Mouse (Mus musculus) lung, postnatal 10 days (tissue): ENCODE measurements around the gene Rai1.

Experiments
- DNase-seq: peaks from one replicate; pipeline ENCODE4 v3.0.0; 2021

Gene Rai1

DNA sequence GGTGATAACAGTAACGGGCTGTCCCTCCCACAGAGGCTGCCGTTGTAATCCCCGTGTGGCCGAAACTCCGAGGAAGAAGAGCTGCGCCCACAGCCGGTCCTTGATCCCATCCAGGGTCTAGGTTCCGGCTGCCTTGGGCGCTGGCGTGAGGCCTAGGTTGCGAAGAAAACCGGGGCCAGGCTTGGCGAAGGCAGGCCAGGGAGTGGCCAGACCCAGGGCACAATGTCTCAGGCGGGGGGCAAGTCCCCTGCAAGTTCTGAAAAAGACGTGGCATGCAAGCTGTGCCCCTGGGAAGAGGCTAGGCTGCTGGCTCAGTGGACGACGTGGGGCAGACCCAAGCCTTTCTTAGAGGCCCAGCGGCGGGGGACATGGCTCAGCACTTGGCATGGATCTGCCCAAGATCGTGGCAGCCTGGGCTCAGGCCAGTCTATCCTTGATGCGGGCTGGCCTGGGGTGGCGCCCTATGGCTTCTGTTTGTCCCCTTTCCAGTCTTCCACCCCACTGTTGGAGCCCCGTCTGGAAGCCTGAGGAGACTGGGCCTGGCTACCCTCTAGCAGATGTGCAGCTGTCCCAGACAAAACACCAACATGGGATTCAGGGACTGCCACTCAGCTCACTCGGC is 93.3 kb downstream of the Rai1 start:
- no peak for DNase-seq

DNA sequence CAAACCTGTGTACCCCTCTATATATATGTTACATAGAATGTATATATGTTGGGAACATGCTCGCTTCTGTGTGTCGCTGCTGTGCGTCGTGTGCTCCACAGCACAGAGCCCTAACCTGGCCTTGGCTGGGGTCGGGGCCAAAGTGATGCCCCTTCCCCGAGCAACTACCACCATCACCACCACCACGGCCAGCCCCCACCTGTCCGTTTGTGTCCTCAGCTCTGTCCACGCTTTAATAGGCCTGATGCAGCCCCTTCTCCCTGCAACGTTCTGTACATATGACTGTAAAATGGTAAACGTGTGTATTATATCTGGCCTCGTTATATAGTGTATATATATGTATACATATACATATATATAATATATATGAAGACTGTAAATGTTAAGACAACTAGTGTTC is 93.8 kb downstream of the Rai1 start:
- no peak for DNase-seq

DNA sequence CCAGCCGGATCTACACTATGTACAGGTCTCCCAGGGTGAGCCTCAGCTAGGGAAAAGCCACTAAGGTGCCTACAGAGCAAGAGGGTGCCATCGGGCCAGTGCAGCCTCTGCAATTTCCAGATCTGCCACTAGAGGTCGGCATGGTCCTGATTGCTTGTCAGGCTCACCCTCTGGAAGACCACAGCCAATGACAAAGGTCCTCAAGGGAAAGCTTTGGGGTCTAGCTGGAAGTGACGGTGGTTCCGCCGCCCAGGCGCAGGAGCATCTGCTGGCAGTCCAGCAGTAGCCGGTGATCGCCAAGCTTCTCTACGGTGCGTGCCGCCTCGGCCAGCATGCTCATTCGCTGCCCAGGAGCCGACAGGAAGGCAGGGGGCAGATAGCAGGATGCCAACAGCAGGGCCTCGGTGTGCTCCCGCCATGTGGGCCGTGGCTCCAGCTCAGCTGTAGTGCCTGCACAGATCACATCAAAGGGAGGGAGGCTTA is 94.9 kb downstream of the Rai1 start:
- peak; percentile 94 for DNase-seq

- DNase-seq: no peak
Measured at GRCm38 (mm10) chr11:60200384-60200783, 95.6 kb downstream of the Rai1 start.

- no peak for DNase-seq
Measured at GRCm38 (mm10) chr11:60202710-60203638, 98.2 kb downstream of the Rai1 start.

GRCm38 (mm10) chr11:60205026-60205425 is 100.2 kb downstream of the Rai1 start:
- peak; percentile 68 for DNase-seq

DNA sequence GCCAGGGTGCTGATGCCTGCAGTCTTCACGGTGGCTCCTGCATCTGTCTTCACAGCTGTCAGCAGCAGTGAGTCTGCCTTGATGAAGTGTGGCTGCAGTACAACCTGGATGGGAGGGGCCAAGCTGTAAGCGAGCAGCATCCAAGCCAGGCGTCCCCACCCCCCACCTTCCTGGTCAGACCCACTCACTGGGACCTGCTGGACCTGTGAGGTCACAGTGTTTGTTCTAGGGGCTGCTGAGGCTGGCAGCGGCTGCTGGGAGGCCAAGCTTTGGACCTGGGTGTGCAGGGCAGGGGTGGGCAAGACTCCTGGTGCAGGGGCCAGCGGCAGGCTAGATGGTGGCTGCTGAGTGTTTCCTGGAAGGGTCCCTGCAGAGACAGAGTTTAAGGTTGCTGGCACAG is 101.4 kb downstream of the Rai1 start:
- DNase-seq: peak; percentile 55

GRCm38 (mm10) chr11:60208201-60208600 is 103.4 kb downstream of the Rai1 start:
- no peak for DNase-seq

DNA sequence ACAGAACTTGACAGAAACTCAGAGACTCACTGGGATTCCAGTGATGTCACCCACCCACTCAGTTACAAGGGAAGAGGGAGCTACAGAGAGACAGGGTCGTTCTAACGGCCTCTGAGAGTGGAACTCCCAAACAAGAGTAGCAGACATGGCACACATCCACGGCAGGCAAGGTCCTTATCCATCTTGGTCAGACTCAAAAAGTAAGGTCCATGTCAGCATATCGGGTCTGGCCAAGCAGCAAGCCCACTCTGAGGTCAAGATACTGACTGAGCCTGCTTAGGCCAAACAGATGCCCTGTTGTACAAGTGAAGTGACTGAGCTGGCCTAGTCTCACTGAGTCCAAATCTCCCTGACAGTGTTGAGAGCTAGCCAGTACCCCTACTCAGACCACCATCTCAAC is 103.9 kb downstream of the Rai1 start:
- no peak for DNase-seq

GRCm38 (mm10) chr11:60209217-60209932 is 104.6 kb downstream of the Rai1 start:
- peak; percentile 83 for DNase-seq

GRCm38 (mm10) chr11:60209933-60210249 is 105.1 kb downstream of the Rai1 start:
- DNase-seq: no peak

- DNase-seq: peak; percentile 98
Measured at GRCm38 (mm10) chr11:60210305-60210724, 105.5 kb downstream of the Rai1 start.

DNA sequence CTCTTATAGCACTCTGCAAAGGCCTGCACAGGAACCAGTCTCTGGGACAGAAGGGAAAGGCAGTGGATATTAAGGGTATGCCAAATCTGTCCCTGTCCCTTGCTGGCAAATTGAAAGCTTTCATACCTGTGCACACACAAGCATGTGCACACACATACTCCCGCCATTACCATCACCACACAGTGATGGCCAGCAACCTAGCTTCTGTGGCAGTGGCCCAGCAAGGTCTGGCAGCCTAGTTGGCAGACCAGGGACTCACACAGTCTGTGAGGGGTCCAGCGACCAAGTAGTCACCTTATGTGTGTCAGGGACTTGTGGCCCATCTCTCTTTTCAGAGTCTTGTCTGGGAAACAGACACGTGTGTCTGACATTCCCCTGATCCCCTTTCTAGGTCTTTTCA is 106.3 kb downstream of the Rai1 start:
- no peak for DNase-seq

DNA sequence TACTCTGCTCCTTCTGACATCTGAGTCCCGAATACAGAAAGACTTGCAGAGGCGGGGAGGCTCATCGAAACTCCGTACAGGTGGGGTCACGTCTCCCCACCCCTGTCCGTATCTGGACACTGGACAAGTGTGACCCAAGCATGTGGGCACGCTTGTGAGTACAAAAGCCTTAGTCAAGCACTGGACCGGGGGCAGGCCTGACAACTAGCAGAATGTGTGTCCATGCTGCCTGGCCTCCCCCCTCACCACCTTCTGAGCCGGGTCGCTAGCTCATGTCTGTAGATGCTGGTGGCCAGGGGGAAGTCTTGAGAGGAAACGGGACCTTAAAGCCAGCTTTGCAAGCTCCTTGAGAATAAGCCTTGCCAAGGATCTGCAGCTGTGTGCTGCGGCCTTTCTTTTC is 106.9 kb downstream of the Rai1 start:
- DNase-seq: no peak

GRCm38 (mm10) chr11:60213266-60213665 is 108.5 kb downstream of the Rai1 start:
- no peak for DNase-seq

GRCm38 (mm10) chr11:60216671-60217070 is 111.9 kb downstream of the Rai1 start:
- no peak for DNase-seq

DNA sequence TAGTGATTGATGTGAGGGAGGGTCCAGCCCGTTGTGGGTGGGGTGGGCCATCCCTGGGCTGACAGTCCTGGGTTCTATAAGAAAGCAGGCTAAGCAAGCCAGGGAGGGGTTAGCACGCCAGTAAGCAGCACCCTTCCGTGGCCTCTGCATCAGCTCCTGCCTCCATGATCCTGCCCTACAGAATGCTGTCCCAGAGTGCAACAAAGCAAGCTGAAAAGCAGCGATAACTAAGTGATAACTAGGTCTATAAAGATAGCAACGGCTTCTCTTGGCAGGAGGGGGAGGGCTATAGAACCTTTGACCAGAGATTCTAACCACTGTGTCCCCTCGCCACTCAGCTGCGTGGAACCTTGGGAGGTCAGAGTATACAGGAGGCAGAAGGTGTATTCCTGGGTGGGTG is 112.7 kb downstream of the Rai1 start:
- no peak for DNase-seq

DNA sequence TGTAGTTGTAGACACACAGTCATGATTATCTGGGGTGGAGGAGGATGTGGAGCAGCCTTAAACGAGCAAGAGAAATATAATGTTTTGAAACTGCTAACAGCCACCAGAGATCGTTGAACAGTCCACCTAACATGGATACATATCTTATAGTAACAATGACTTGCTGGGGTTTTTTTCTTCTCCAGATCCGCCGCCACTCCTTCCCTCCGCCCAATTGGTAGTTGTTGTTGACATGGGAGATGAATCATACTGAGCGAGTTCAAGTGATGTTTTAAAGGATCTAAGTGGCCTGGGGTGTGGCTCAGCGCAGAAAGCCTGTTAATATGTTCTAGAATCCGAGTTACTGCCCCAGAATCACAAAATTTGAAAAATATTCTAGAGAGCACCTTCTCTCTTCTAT is 114.8 kb downstream of the Rai1 start:
- DNase-seq: peak; percentile 63

DNA sequence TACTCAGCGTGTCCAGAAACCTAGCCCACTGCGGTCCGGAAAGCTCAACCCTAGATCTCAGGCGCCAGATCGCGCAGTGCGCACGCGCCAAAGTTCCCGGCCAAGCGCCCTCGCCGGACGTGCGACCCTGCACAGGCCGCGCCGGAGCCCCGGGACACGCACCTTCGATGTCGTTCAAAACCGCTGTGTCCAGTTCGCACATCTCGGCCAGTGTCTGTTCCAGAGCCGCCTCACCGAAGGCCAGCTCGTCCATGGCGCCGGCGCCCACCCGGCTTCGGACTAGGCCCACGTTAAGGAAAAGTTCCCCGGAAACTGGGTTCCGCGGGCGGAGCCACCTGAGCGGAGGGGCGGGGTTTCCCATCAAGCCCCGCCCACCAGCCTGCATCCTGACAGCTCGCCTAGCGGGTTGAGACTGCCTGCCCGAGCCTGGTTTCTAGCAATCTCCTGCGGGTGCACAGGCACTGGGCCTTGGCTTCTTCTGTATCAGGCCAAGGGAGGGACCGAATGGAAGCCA is 115.5 kb downstream of the Rai1 start:
- DNase-seq: peak; percentile 94

DNA sequence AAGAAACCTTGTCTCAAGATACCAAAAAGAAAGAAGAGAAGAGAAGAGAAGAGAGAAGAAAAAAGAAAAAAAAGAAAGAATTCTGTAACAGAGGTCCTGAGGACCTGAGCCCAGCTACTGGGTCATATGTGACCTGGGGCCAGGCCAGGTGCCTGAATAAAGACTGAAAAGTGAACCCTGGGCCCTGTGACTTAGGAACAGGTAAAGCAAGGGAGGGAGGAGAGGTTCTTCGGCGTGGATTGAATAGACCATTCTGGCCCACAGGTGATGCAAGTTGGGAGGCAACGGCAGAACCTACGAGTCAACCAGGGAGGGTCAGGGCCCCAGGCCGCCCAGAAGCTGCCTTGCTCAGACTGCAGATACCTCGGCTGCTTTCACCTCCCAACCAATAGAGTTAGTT is 116.6 kb downstream of the Rai1 start:
- DNase-seq: no peak

DNA sequence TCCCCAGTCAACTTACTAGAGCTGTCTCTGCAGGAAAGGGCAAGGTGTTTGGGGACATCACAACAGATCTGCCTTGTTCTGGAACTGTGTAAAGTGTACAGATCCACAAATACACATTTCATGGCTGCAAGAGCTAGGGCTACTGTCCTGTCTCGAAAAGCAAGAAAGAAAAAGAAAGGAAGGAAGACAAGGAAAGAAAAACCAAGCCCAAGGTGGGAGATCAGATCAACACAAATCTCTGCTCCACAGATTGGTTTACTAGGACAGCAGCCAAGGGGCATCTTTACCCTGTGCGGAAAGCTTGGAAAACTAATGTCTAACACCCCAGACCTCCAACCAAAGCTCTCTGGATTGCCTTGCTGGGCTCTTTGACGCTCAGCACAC is 117.3 kb downstream of the Rai1 start:
- no peak for DNase-seq

DNA sequence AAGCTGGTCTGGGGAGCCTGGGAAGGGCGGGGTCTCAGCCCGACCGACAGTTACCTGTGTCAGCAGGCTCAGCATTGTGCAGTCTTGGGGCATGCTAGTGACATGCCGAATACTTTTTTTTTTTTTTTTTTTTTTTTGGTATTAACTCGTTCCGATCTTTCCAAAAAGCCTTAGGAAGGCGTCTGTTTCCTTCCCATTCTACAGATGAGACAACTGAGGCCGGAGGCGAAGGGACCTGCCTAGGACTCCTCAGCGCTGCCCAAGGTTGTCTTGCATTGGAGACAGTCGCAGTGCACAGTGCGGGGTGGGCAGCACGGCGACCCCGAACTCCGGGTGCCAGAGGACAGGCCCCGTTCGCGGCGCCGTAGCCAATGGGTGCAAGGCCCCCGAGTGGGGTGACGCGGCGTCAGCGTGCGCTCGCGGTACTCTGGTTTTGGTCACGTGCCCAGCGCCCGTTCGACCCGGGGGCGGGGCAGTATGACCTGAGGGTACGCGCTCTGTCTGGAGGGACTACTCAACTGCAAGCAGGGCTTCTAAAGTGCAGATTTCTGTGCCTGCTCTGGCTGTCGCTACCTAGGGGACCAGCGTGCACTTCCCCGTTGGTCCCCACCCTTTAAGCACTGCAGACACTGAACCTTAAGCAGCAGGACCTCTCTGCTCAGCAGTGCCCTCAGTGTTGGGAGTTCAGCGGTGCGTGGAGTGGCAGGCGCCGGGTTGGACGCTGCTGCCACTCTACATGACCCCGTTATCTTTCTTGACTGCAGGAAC is 117.8 kb downstream of the Rai1 start, which contains the start of gene Srebf1:
TSS of gene Srebf1 (minus strand) at position 113 of the 768 bp plus-strand sequence.
- peak; percentile 93 for DNase-seq

- peak; percentile 58 for DNase-seq
Measured at GRCm38 (mm10) chr11:60224676-60225075, 119.9 kb downstream of the Rai1 start.
